Mouse (Mus musculus): ENCODE measurements around the gene Fastkd3.

- TF ChIP-seq MYC (IDR thresholded peaks at IDR 0.05; ENCODE audit: low read depth, low read length) (no peak), POLR2A (IDR thresholded peaks at IDR 0.05; ENCODE audit: low read depth, low read length) (no peak)
These were observed 6.3 kb downstream of the Fastkd3 start for GRCm38 (mm10) chr13:68588352-68588751.
